Mouse (Mus musculus): ENCODE results near the gene Galk2.

The Galk2 gene

DNA sequence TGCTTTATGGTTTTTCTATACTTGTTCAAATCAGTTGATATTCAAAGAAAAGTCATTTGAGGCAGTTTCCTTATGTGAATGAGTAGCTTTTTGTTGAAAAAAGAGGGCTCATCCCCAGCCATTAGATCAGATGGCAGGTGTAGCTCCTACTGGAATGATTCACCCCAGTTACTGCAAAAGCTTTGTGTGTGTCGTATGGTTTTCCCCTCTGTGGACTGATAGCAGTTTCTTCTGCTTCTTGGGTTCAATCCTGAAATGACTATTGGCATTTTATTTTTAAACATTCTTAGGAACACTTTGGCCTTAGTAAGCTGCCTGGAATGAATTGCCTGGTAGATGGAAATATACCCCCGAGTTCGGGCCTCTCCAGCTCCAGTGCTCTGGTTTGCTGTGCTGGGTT, 37.4 kb downstream of the Galk2 start:
- no peak for DNase-seq (ENCODE audit: low read depth in 2 of 2, low spot score in 2 of 2)

DNA sequence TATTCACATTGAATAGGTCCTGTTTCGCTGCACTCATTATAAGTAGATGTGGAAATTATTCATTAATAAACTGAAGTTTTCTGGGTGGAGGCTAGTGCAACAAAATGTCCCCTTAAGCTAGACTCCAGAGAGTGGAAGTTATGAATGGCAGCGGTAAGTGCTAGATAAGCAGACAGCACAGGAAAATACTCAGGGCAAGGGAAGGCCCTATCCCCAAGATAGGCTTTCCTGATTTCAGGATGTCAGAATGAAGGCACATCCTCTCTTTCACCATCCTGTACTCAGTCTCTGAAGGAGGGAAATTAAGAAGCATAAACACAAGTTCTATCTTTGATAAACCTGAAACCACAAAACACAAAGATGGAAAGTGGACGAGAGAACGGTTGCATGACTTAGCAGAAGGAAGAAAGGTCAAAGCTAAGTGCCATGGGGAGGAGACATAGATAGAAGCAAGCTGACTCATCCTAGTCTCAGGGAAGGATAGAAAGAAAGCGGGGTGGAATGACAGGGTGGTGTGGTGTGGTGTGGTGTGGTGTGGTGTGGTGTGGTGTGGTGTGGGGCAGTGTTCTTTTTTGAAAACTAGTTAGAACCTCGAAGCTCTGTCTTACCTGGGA, 42.0 kb downstream of the Galk2 start:
- no peak for DNase-seq (ENCODE audit: low read depth in 2 of 2, low spot score in 2 of 2)

DNA sequence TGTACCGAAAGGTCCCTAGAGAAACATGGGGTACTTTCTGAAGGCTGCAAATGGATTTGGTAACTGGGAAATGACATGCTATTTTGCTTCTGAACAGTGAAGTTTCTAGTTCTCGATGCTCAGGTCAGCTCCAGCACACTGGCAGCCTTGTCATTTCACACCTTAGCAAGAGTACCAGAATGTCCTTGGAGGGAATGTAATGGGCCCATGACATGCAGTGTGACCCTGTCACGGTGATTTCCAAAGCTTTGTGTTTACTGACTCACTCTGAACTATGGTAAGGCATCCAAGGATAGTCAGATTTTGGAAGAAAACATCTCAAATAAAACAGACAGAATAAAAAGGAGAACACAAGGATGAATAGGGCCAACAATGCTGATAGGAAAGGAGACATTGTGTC, 42.5 kb downstream of the Galk2 start:
- no peak for DNase-seq (ENCODE audit: low read depth in 2 of 2, low spot score in 2 of 2)

GRCm38 (mm10) chr2:125906407-125907066, 47.6 kb downstream of the Galk2 start:
- no peak for DNase-seq (ENCODE audit: low read depth in 2 of 2, low spot score in 2 of 2)

- no peak for DNase-seq (ENCODE audit: low read depth in 2 of 2, low spot score in 2 of 2)
Measured at GRCm38 (mm10) chr2:125907580-125908255, 48.8 kb downstream of the Galk2 start.

GRCm38 (mm10) chr2:125914167-125914566, 55.3 kb downstream of the Galk2 start:
- DNase-seq (ENCODE audit: low read depth in 2 of 2, low spot score in 2 of 2): no peak

GRCm38 (mm10) chr2:125914713-125915112, 55.8 kb downstream of the Galk2 start:
- no peak for DNase-seq (ENCODE audit: low read depth in 2 of 2, low spot score in 2 of 2)

DNA sequence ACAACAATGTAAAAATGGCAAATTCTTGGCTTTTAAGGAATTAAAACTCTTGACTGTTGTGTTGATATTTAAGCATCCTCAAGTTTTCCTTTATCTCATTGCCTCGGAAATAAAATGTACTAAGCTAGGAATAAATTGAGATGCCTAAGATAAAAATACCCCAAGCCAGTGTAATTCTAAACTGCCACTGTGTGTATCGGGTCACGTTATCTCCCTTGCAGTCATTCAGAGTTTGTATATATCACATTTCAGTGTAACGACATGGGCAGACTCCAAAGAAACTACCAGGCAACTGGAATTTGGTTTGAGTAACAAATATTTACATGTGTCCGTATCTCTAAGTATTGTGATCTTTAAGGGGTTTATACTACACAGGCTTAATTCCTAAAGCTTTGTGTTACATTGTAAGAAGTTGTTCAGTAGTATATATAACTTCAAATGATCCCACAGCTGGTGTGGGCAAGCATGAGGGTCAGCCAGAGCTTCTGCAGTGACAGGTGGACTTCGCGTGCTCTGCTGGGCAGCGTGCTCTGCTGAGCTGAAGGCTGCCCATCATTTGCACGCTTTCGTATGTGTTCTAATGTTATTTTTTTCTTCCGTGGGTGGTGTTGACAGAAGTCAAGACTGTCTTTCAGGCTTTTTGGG, 57.9 kb downstream of the Galk2 start:
- no peak for DNase-seq (ENCODE audit: low read depth in 2 of 2, low spot score in 2 of 2)

DNA sequence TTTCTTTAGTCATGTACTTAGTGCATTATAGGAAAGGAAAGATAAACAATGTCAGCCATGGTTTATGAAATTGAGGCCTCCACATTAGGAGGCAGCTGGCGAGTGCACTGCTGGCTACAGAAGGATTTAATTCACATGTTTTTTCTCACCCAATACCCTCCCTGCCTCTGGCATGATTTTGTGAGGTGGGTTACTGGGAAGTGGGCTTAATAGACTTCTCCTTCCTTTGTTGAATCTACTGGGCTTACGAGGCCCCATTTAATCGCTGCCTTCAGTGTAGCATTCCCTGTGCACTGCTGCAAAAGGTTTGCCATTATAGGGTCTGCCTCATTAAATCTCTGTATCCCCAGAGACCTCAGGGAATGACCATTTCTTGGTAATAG, 58.4 kb downstream of the Galk2 start:
- no peak for DNase-seq (ENCODE audit: low read depth in 2 of 2, low spot score in 2 of 2)

GRCm38 (mm10) chr2:125921273-125921672, 62.4 kb downstream of the Galk2 start:
- DNase-seq (ENCODE audit: low read depth in 2 of 2, low spot score in 2 of 2): no peak

GRCm38 (mm10) chr2:125922149-125922548, 63.2 kb downstream of the Galk2 start:
- DNase-seq (ENCODE audit: low read depth in 2 of 2, low spot score in 2 of 2): no peak

DNA sequence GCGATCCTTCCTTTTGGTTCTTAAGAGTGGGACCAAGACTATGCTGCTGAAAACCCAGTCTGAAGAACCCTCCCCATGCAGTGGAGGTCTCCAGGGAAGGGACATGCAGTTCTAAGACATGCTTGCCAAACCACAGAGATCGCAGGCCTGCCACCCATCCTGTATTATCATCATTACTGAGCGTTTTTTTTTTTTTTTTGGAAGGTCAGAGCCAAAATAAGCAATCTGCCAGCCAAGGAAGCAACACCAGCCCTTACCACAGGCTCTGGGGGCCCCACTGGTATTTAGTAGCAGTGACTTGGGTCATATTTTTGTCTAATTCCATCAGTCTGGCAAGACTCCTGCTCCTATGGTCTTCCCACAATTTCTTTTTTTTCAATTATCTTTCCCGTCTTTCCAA, 64.0 kb downstream of the Galk2 start:
- DNase-seq (ENCODE audit: low read depth in 2 of 2, low spot score in 2 of 2): no peak

- no peak for DNase-seq (ENCODE audit: low read depth in 2 of 2, low spot score in 2 of 2)
Measured at GRCm38 (mm10) chr2:125923346-125923745, 64.4 kb downstream of the Galk2 start.

- DNase-seq (ENCODE audit: low read depth in 2 of 2, low spot score in 2 of 2): no peak
Measured at GRCm38 (mm10) chr2:125924554-125924953, 65.6 kb downstream of the Galk2 start.

- DNase-seq (ENCODE audit: low read depth in 2 of 2, low spot score in 2 of 2): no peak
Measured at GRCm38 (mm10) chr2:125925081-125925480, 66.2 kb downstream of the Galk2 start.

- DNase-seq (ENCODE audit: low read depth in 2 of 2, low spot score in 2 of 2): no peak
Measured at GRCm38 (mm10) chr2:125929396-125929795, 70.5 kb downstream of the Galk2 start.

DNA sequence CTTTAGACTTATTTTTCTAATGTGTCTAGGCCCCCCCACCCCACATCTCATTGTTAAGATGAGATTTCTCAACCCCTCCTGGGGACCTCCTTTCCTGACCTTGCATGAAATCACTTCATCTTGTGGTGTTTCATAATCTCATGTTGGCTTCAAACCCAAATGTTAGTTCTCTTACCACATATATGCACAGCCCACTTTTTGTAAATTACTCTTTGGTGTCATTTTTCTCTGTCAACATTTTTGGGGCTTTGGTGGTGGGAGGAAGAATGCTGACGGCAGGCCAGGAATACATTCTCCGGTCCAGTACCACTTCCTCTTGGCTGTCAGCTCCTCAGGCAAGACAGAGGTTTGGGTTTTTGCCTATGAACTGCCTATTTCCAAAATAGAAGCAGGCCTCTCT, 71.0 kb downstream of the Galk2 start:
- DNase-seq (ENCODE audit: low read depth in 2 of 2, low spot score in 2 of 2): no peak

- no peak for DNase-seq (ENCODE audit: low read depth in 2 of 2, low spot score in 2 of 2)
Measured at GRCm38 (mm10) chr2:125931193-125931592, 72.3 kb downstream of the Galk2 start.

GRCm38 (mm10) chr2:125932734-125933133, 73.8 kb downstream of the Galk2 start:
- DNase-seq (ENCODE audit: low read depth in 2 of 2, low spot score in 2 of 2): no peak

DNA sequence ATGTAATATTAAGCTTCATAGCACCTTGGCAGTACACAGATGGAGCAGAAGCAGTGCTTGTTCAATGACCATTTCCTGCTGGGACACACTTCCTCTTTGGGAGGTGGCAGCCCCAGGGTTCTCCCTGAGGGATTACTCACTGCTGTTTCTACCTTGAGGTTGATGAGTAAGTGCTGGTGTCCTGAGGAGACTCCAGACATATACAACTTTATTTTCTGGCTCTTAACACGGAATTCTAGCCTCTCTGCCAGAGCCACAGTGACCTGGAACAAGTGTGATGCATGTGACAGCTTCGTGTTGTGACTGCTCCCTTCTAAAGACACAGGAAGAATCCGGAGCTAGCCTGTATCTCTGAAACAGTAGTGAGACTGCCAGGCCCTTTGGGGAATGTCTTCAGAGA, 75.1 kb downstream of the Galk2 start:
- DNase-seq (ENCODE audit: low read depth in 2 of 2, low spot score in 2 of 2): no peak

DNA sequence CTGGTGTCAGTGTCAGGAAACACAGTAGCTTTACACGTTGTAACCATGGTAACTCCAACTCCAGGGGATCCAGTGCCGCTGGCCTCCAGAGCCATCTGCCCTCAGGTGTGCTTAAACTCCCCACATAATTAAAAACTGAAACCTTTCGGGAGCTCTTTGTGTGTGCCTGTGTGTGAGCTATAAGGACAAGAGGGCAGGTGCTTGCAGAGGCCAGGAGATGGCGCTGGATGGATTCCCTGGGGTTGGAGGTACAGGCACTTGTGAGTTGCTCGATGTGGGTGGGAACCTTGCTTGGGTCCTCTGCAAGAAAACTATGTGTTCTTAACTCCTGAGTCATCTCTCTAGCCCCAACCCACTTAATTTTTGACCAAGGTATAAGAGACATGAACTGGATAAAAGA, 77.5 kb downstream of the Galk2 start:
- DNase-seq (ENCODE audit: low read depth in 2 of 2, low spot score in 2 of 2): no peak

DNA sequence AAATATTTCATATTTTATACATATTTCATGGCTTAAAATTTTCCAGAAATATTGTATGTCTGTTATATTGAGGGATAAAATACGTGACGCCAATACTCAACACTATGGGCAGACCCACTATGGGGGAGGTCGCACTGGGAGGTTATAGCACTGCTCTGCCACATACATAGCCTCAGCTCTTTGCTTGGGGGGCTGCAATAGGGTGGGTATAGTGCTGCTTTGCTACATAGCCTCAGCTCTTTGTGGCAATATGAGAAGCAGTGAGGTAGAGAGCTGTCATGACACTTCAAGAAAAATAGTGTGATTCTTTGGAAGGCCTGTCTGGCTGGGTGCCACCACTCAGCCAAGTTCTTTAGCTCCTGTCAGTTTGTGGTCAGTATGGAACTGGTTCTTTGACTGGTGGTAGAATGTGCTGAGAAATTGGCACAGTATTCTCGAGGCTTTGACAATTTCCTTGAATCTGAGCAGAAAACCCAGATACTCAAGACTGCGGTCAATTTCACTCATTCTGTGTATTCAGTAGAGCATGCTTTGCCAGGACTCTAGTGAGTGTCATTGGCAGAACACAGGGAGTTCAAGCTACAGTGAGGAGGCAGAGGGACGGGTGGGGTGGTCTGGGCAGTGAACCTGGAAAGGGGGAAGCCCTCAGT, 80.2 kb downstream of the Galk2 start:
- no peak for DNase-seq (ENCODE audit: low read depth in 2 of 2, low spot score in 2 of 2)

Measured in CD8-positive naive resting alpha-beta T cell, adult 2 months (primary cell).